Mouse (Mus musculus): Measurements from ENCODE around the gene Wnt10a. TPM values are rescaled to one million over a fixed set of nuclear protein-coding genes. Genes with fewer than 3 reads are reported as not detected.
"Not testable (repeated sequence)": the region's sequence is repeated elsewhere in the genome, so short reads cannot be mapped to it uniquely, and the experiment has no call there.

Wnt10a gene
- polyA plus RNA-seq, 1 experiment from 2014 or later: 1.3 TPM

DNA sequence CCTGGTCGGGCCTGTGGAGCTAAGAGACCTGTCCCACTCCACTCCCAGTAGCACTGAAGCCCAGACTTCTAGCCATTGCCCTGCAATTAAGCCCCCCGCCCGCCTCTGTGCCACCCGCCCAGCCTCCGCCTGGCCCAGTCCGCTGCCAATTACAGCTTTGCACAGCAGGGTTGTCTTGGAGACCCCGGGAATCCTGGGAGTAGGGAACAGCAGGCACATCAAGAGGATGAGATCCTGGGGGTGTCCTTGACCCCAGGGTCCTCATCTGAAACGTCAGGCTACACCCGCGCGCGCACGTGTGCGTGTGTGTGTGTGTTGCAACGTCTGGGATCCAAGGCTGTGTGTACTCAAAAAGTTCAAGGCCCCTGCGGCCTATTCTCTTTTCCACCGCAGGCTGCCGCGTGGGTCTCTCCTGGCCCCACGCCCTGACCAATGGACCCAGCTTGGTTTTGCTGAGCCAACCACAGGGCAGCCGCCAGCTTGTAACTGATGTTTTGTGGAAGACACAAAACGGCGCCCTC, 16.3 kb downstream of the Wnt10a start:
- Histone ChIP-seq H3K36me3 (no peaks in the 10 kb centered on the region), H3K27me3 (ENCODE audit: low read depth, poor library complexity, severe bottlenecking) (peaks cover 98% of the 10 kb centered on the region), H3K4me3 (peak overlapping the region; percentile 40), H3K27ac (peak overlapping the region; percentile 54), H3K9me3 (replicated peaks) (no peaks in the 10 kb centered on the region), H3K4me1 (peaks cover 50% of the 10 kb centered on the region)
- peak; percentile 54 for DNase-seq (ENCODE audit: low spot score)
- 2% methylated on average over 23 of the region's 23 CpGs for WGBS

DNA sequence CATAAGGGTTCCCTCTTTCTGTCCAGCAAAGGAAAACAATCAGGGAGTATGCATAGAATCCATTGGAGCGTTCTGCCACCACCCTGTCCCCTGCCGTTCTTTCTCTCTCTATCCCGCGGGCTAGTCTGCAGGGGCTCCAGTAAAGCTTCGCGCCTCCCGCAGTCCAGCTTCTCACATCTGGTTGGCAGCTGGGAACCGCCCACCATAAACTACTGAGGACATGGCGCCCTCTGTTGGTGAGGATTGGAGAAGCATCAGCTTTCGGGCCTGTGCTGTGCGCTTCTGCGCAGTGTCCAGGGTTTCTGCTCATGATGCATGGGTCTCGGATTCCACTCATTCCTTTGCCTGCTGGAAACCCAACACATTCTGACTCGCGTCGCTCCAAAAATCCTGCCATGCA, 16.8 kb downstream of the Wnt10a start:
- peaks cover 98% of the 10 kb centered on the region for H3K27me3 ChIP-seq (ENCODE audit: low read depth, poor library complexity, severe bottlenecking)
- under 1% methylated on average over 16 of the region's 16 CpGs for WGBS
- peak overlapping the region; percentile 40 for H3K4me3 ChIP-seq
- H3K4me1 ChIP-seq: peaks cover 45% of the 10 kb centered on the region
- no peaks in the 10 kb centered on the region for H3K9me3 ChIP-seq (replicated peaks)
- no peaks in the 10 kb centered on the region for H3K36me3 ChIP-seq
- peak overlapping the region; percentile 54; the same call in 1 of the 2 replicates for H3K27ac ChIP-seq
- DNase-seq (ENCODE audit: low spot score): peak; percentile 97

DNA sequence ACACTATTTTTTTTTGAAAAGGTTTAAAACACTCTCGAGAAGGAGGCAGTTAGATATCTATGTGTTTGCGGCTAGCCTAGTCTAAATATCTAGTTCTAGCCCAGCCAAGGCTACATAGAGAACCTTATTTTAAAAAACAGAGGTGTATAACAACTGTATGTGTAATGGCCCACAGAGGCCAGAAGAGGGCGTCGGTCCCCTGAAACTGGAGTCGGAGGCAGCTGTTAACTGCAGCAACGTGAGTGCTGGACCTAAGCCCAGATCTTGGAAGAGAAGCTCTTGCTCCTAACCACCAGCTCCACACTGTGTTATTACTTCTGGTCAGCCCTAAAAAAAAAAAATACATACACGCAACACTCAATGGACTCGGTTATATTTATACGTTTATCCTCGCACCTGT, 17.7 kb downstream of the Wnt10a start:
- Histone ChIP-seq H3K36me3 (no peaks in the 10 kb centered on the region), H3K4me3 (no peak overlapping the region), H3K4me1 (peaks cover 36% of the 10 kb centered on the region), H3K27ac (no peak overlapping the region), H3K27me3 (ENCODE audit: low read depth, poor library complexity, severe bottlenecking) (peaks cover 94% of the 10 kb centered on the region), H3K9me3 (replicated peaks) (no peaks in the 10 kb centered on the region)
- DNase-seq (ENCODE audit: low spot score): no peak
- WGBS: 62% methylated on average over 10 of the region's 10 CpGs

DNA sequence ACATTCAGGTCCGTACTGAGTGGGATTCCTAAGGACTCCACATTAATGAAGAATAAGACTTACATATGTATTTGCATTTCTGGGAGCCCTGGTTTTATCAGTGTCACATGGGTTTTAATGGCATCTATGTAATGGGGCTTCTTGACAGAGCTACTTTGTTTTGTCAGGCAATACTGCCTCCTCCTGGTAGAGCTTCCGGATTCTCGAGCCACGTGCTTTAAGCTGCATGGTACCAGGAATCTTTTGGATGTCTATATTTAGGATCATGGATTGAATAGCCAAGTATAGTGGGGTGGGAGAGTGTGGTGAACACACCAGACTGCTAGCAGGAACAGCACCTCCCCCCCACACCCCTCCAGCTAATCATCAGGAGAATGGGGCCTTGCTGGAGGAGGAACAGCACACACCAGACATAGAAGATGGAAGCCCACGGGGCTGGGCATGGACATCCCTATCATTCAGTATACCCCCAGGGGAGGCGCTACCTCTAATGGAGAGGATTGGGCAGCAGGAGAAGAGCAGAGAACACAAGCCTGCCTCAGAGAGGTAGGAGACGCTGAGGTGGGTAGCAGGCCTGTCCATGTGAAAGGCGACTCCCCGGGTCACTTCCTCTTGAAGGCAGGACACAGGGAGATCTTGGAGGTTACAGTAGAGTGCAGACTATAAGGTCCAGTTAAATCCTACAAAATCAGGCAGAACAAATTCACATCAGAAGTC, 23.8 kb downstream of the Wnt10a start:
- WGBS: 79% methylated on average over 9 of the region's 9 CpGs
- no peak for DNase-seq (ENCODE audit: low spot score)
- Histone ChIP-seq H3K36me3 (no peaks in the 10 kb centered on the region), H3K27me3 (ENCODE audit: low read depth, poor library complexity, severe bottlenecking) (peaks cover 33% of the 10 kb centered on the region), H3K4me3 (no peak overlapping the region), H3K4me1 (peaks cover 10% of the 10 kb centered on the region; the same call in 1 of the 2 replicates), H3K27ac (no peak overlapping the region), H3K9me3 (replicated peaks) (no peaks in the 10 kb centered on the region)

DNA sequence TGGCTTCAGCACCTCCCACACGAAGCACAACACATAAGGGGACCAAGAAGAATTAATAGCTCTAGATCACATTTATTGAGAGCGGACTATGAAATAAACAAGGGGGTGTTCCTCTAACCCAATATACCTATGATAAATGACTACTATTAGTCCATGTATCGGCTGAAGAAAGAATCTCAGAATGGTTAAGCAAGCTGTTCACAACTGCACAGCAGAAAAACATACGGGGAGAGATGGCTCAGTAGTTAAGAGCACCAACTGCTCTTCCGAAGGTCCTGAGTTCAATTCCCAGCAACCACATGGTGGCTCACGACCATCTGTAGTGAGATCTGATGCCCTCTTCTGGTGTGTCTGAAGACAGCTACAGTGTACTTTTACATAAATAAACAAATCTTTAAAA, 24.6 kb downstream of the Wnt10a start:
- 89% methylated on average over 6 of the region's 6 CpGs for WGBS

DNA sequence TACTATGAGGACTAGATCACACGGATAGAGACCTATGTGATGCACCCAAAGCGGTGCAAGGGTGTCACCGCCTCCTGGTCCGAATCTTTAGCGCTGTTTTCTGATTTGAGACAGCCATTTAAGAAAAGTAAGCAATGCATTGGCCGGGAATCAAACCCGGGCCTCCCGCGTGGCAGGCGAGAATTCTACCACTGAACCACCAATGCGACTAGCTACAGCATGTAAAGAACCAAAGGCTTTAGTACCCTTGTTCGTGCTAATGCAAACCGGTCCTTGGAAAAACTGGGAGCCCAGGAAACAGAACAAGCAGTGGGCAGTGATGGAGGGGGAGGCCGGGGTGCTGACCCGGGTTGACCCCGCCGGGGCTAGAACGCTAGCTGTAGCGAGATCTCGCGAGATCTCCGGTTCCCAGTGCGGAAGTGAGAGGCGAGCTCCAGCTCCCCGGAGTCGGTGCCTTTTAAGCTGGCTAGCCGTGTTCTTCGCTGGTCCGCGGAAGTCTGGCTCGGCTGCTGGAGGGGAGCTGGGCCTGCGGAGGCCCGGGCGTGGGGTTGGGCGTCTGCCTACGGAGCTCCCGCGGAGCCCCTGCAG, 25.4 kb downstream of the Wnt10a start:
- Histone ChIP-seq H3K36me3 (no peaks in the 10 kb centered on the region), H3K27ac (peak overlapping the region; percentile 93), H3K4me1 (peaks cover 10% of the 10 kb centered on the region; the same call in 1 of the 2 replicates), H3K27me3 (ENCODE audit: low read depth, poor library complexity, severe bottlenecking) (peaks cover 18% of the 10 kb centered on the region; the same call in 1 of the 2 replicates), H3K9me3 (replicated peaks) (no peaks in the 10 kb centered on the region), H3K4me3 (peak overlapping the region; percentile 68)
- 6% methylated on average over 38 of the region's 38 CpGs for WGBS
- peak; percentile 93 for DNase-seq (ENCODE audit: low spot score)

More for the DNA sequence above, 24.6 kb downstream of the Wnt10a start:
- H3K9me3 ChIP-seq (replicated peaks); H3K4me3 ChIP-seq; DNase-seq (ENCODE audit: low spot score); H3K36me3 ChIP-seq; H3K4me1 ChIP-seq; H3K27ac ChIP-seq: not testable (repeated sequence)
- H3K27me3 ChIP-seq (ENCODE audit: low read depth, poor library complexity, severe bottlenecking): peaks cover 25% of the 10 kb centered on the region

DNA sequence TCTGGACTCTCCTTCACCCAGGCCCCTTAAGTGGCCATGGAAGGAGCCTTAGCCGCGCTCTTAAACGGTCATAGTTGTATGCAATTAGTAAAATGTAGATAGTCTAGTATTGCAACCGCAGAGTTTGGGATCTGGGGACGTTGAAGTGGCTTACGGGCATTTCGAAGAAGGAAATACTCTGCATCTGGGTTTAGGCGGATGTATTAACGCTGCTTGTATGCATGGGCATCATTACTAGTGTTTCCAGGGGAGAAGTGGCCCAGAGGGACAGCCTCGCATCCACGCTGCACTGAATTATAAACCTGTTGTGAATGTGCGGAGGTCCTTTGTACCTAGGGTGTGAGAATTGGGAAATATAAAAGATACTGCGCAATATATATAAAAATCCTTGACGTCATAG, 25.9 kb downstream of the Wnt10a start:
- Histone ChIP-seq H3K4me3 (peak overlapping the region; percentile 68), H3K27me3 (ENCODE audit: low read depth, poor library complexity, severe bottlenecking) (peaks cover 14% of the 10 kb centered on the region; the same call in 1 of the 2 replicates), H3K27ac (peak overlapping the region; percentile 93), H3K9me3 (replicated peaks) (no peaks in the 10 kb centered on the region), H3K36me3 (no peaks in the 10 kb centered on the region), H3K4me1 (peaks cover 10% of the 10 kb centered on the region; the same call in 1 of the 2 replicates)
- DNase-seq (ENCODE audit: low spot score): no peak
- WGBS: 18% methylated on average over 14 of the region's 14 CpGs

DNA sequence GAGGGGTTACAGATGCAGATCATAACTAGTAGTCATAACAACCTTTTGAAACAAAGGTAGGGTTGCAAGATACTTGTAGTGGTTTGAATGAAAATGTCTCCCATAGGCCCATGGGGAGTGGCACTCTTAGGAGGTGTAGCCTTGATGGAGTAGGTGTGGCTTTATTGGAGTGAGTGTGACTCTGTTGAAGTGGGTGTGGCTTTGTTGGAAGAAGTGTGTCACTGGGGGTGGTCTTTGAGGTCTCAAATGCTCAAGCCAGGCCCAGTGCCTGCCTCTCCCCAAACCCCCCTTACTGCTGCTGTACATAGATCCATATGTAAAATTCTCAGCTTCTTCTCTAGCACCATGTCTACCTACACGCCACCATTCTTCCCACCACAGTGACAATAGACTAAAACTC, 27.2 kb downstream of the Wnt10a start:
- H3K9me3 ChIP-seq (replicated peaks): no peaks in the 10 kb centered on the region
- no peak for DNase-seq (ENCODE audit: low spot score)
- 0 out of 2 replicates have a peak, but pooled peaks cover under 1% of the 10 kb centered on the region for H3K27me3 ChIP-seq (ENCODE audit: low read depth, poor library complexity, severe bottlenecking)
- 97% methylated on average over 1 of the region's 1 CpGs for WGBS
- H3K4me3 ChIP-seq: no peak overlapping the region
- H3K4me1 ChIP-seq: peaks cover 10% of the 10 kb centered on the region; the same call in 1 of the 2 replicates
- H3K27ac ChIP-seq: no peak overlapping the region
- no peaks in the 10 kb centered on the region for H3K36me3 ChIP-seq

DNA sequence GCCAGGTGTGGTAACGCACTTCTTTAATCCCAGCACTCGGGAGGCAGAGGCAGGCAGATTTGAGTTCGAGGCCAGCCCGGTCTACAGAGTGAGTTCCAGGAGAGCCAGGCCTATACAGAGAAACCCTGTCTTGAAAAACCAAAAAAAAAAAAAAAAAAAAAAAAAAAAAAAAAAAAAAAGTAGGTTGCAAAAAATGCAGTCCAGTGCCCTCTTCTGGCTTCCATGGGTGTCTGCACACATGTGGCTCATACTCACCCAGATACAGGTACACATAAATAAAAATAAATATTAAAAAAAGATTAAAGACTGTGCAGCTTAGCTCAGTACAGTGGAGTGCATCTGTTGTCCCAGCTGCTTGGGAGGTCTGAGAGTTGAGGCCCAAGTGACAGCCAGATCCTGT, 32.3 kb downstream of the Wnt10a start:
- not testable (repeated sequence) for H3K9me3 ChIP-seq (replicated peaks); H3K36me3 ChIP-seq; H3K27me3 ChIP-seq (ENCODE audit: low read depth, poor library complexity, severe bottlenecking); H3K4me3 ChIP-seq; DNase-seq (ENCODE audit: low spot score); H3K27ac ChIP-seq; H3K4me1 ChIP-seq
- WGBS: 93% methylated on average over 4 of the region's 4 CpGs

DNA sequence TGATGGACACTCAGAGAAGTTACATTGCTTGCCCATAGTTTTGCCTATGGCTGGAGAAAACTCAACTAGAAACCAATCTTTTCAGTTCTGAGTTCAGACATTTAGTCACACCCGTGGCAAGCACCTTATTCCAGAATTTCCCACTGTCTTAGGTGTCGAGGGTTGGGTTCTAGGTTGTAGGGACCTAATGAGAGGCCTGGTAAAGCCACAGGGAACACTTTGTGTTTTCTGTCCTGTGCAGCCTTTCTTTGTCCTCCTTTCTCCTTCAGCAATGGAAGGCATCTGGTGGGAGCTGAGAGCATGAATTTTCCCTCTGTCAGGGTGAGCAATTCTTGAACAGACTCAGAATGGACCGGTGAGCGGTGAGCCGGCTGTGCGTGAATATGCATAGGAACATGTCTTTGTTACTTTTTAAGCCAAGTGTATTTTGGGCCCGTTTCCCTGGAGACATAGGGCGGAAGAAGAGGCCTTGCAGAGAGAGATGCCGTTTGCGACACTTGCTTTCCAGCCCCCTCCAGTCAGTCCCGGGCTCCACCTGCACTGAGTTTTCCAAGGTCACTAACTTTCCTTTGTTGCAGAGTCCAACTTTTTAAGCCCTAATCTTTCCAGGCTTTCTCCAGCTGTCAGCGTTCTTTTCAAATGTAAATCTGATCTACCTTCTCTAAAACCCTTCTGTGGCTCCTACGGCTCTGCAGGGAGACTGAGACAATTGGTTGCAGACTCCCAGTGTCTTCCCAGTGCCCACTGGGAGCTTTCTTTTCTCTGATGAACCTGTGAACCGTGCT, 33.4 kb downstream of the Wnt10a start:
- H3K27ac ChIP-seq: no peak overlapping the region
- H3K27me3 ChIP-seq (ENCODE audit: low read depth, poor library complexity, severe bottlenecking): no peaks in the 10 kb centered on the region; the same call in 1 of the 2 replicates
- WGBS: 40% methylated on average over 14 of the region's 14 CpGs
- H3K4me3 ChIP-seq: no peak overlapping the region
- DNase-seq (ENCODE audit: low spot score): no peak
- no peaks in the 10 kb centered on the region for H3K9me3 ChIP-seq (replicated peaks)
- no peaks in the 10 kb centered on the region for H3K4me1 ChIP-seq
- no peaks in the 10 kb centered on the region for H3K36me3 ChIP-seq

DNA sequence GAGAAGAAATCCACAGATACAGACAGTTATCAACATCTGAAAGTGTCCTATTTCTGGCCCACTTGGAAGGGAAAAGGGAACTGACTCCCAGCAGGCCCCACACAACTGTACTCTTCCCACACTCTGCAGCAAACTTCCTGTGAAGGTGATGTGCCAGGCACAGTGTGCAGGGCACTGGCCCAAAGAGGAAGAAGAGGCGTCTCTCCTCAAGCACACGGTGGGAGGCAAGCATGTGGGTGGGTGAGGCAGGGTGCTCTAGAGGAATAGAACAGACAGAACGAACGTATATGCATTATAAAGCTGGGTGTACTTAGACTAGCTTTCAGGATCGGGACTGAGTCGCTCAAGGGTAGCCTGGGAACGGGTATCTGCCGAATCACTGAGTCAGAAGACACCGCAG, 38.7 kb downstream of the Wnt10a start:
- no peaks in the 10 kb centered on the region for H3K36me3 ChIP-seq
- H3K27me3 ChIP-seq (ENCODE audit: low read depth, poor library complexity, severe bottlenecking): no peaks in the 10 kb centered on the region
- no peak for DNase-seq (ENCODE audit: low spot score)
- WGBS: 82% methylated on average over 9 of the region's 9 CpGs
- H3K27ac ChIP-seq: no peak overlapping the region
- no peak overlapping the region for H3K4me3 ChIP-seq
- no peaks in the 10 kb centered on the region for H3K9me3 ChIP-seq (replicated peaks)
- H3K4me1 ChIP-seq: no peaks in the 10 kb centered on the region

DNA sequence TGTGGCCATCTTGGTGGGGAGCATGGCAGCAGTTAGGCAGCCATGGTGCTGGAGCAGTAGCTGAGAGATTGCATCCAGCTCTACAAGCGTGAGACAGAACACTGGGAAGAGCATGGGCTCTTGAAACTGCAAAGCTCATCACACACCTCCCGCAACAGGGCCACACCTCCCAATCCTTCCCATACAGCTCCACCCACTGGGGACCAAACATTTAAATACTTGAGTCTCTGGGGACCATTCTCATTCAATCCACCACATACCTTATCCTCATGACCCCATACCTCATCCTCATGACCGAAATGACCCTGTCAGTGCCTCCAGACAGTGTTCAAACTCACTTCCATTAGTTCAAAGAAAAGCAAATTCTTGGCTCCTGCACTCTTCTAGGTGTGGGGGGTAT, 41.9 kb downstream of the Wnt10a start:
- WGBS: 86% methylated on average over 3 of the region's 3 CpGs
- Histone ChIP-seq H3K9me3 (replicated peaks) (no peaks in the 10 kb centered on the region), H3K4me1 (no peaks in the 10 kb centered on the region), H3K27ac (no peak overlapping the region), H3K27me3 (ENCODE audit: low read depth, poor library complexity, severe bottlenecking) (no peaks in the 10 kb centered on the region), H3K4me3 (no peak overlapping the region), H3K36me3 (no peaks in the 10 kb centered on the region)
- DNase-seq (ENCODE audit: low spot score): no peak

DNA sequence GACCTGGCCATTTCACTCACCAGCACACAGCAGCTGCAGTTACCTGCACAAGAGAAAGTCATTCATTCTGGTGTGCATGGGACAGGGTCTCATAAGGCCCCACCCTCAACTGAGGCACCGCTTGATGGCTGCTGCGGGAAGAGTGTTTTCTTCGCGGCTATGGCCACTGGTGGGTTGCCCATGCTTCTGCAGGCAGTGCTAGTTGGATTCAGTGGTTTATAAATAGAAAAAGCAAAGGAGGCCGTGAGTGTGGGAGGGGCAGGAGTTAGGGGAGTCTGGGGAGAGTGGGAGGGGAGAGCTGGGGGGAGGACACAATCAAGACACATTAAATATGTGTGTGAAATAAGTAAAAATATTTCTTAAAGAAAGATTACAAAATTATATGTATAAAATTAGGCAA, 51.8 kb downstream of the Wnt10a start:
- no peaks in the 10 kb centered on the region for H3K36me3 ChIP-seq
- no peak overlapping the region for H3K4me3 ChIP-seq
- WGBS: 87% methylated on average over 5 of the region's 5 CpGs
- H3K4me1 ChIP-seq: peaks cover 5% of the 10 kb centered on the region; the same call in 1 of the 2 replicates
- no peaks in the 10 kb centered on the region for H3K27me3 ChIP-seq (ENCODE audit: low read depth, poor library complexity, severe bottlenecking)
- H3K27ac ChIP-seq: no peak overlapping the region
- H3K9me3 ChIP-seq (replicated peaks): no peaks in the 10 kb centered on the region
- DNase-seq (ENCODE audit: low spot score): no peak

Data from limb, embryonic 10.5 days (tissue).